Mouse (Mus musculus): ENCODE data around the gene Agap1.
A peak's percentile ranks its signal among the peaks of the same experiment; 100 is the strongest.

Gene Agap1

GRCm38 (mm10) chr1:89668635-89669034 lies 214.0 kb downstream of the Agap1 start:
- no peak for DNase-seq

DNA sequence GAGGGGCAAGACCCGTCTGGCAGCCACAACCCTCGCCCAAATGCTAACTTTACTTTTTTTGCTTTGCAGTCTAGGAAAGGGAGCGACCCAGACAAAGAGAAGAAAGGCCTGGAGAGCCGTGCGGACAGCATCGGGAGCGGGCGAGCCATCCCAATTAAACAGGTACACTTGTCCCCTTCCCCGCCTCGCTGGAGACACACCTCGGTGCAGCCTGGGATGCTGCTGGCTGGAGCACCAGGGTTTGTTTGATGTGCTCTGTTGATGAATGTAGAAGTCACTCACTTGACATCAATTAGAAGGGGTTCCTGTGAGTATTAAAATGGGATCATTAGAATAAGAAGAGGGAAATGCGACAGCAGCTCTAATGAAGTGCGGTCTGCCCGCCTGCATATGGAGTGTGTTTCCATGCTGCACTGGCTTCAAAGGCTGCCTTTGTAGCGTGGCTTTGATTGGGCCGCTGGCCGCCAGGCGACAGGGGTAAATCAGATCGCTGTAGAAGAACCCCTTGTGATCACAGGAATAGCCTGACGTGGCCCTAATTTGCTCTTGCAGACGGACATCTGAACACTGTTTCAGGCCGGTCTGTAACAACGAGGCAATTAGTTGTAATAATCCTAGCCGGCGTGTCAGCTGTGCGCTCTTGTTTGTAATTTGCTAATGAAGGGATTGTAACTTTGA lies 216.6 kb downstream of the Agap1 start:
- no peak for DNase-seq

- no peak for DNase-seq
Observed at GRCm38 (mm10) chr1:89673071-89673470, 218.5 kb downstream of the Agap1 start.

- DNase-seq: no peak
Observed at GRCm38 (mm10) chr1:89673686-89674085, 219.1 kb downstream of the Agap1 start.

DNA sequence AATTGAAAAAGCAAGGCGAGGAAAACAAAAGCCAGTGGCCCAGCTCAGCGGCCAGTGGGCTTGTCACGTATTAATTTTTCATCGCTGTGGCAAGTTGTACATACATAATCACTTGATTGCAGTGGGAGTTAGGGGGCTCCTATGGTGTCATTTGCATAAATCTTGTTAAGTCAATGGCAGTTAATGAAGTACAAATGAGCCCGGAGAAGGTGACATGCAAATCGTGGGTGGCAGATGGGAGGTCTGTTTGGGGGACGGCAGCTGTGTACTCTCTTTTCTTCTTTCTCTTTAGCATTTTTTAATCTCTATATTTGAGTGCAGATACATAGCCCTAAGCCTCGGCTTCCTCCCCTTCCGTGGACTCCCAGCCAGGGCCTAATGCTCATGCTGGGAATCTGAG lies 220.1 kb downstream of the Agap1 start:
- DNase-seq: no peak

DNA sequence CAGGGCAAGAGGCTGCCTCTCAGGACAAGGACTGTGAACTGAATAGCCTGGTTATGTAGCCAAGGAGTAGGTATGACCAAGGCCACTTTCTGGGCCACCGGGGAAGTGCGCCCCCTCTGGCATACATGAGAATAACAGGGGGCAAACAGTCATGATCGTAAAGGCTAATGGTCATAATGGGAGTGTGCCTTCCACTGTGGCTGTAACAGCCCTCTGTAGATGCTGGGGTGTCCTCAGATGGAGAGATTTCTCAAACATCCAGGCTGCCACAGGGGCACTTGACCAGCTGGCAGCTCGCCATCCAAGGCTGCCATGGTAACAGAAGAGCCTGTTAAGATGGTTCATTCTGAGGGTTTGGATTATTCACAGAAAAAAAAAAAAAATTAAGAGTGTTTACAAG lies 221.8 kb downstream of the Agap1 start:
- peak; percentile 51 for DNase-seq

DNA sequence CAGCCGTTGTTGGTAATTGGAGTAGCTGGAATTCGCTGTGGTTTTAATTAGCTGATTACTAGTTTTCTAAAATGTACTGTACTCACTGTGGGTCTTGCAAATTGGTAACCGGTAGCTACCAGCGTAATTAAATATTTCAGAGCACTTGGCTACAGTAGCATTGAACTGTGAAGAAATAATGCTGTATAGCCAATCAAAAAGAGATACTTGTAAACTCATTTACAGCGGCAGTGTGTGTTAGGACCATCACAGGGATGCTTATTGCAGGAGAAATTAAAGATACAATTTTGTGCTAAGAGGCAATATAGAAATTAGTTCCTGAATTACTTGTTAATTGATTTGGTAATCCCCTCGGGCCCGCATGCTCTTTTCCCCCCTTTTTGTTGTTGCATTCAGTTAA lies 226.1 kb downstream of the Agap1 start:
- no peak for DNase-seq

DNA sequence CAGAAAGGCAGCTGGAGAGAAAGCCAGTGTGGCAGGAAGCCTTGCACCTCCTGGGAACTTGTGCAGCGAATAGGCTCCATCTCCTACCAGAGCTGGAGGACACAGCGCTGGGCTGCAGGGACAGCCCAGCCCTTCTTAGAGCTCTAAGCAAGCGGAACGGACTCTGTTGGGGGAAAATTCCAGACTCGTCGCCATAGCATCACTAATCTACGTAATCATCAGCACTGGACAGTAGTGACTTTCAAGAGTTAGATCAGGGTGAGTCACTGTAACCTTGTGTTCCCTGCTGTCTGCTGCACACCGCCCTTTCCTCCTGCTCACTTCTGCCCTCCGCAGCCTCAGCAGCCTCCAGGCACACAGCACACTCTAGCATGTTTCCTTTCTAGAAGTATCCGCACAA lies 234.3 kb downstream of the Agap1 start:
- DNase-seq: no peak

- no peak for DNase-seq
Observed at GRCm38 (mm10) chr1:89689544-89690212, 235.1 kb downstream of the Agap1 start.

- no peak for DNase-seq
Observed at GRCm38 (mm10) chr1:89691096-89691495, 236.5 kb downstream of the Agap1 start.

DNA sequence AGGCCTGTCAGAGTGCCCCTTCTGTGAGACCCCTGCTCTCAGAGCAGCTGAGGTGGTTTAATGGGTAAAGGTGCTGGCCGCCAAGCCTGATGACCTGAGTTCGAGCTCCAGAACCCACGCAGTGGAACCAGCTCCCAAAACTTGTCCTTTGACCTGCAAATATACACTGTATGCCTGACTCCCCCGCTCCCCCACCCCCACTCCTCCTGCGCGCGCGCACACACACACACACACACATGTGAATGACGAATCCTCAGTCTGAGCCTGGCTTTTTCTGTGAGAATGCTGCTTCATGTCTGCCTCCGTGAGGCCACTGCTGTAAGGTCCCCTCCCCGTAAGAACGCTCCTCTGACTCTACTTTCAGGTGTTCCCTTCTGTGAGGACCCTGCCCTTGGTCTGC lies 237.8 kb downstream of the Agap1 start:
- no peak for DNase-seq

DNA sequence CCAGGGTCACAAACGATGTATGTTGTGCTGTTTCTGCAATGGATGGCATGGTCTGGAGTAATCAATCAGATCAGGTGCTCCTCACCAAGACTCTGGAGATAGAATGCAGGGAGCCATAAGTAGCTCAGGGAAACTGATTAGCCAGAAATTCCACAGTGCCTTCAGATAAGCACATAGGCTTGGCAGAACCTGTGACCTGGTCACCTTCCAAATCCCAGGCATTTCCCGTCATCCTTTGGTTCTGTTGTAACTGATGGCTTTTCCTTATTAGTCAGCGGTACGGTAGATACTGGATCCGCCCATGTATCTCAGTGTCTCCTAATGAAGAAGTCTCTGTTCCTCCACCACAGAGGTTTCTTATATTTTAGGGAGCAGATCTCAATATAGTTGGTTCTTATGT lies 240.3 kb downstream of the Agap1 start:
- no peak for DNase-seq

DNA sequence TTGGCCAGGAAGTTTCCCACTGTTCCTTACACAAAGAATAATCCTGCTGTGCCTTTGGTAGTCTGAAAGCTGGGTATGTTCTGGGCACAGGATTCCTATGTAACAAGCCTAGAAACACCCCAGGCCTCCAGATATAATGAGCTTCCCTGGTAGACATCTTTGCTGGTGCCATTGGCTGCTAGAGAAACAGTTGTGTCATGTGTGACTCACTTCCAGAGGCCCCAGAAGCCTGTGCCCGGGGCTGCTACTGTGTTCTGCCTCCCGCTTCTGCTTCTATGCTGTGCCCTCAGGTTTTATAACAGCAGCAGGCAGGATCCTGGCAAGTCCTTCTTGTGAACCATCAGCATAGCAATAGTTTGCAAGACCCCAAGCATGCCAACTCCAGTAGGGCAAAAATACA lies 242.6 kb downstream of the Agap1 start:
- no peak for DNase-seq

DNA sequence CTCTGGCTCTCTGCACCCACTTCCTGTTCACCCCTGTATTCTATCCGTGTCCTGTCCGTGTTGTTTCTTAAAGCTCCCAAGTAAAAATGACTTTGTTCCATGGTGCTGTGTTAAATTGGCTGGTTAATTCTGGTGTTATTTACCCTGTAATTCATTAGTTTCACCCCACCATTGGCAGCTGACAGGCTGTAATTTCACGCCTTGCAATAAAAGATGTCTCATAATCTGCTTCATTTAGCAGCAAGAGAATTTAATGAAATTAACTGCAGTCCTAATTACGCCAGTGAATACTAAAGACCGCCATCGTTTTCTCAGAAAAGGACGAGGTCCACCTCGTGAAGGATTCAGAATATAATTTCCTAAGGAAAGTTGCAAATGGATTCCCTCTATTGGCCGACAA lies 245.6 kb downstream of the Agap1 start:
- no peak for DNase-seq

DNA sequence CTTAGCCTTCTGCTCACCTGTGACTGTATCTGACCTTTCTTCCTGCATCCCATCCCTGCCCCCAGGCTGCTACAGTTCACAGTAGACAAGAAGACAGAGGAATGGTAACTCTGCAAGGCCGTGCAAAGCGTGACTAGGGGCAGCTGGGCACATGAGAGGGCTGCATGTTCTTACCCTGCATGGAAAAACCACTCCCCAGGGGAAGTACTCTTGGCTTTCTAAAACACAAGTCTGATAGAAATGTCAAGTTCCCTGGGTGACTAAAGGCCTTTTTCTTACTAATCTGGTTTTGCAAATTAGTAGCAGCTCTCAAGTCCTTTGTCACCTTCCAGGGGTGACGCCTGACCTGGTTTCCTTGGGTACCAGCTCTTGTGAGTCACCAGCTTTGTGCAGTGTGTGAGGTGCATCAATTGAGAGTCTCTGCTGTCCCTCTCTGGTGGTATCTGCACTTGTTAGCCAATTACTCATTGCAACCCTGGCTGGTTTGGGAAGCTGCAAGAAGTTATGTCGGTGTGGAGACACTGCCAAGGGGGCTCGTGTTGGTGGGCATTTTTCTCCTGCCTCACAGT lies 246.6 kb downstream of the Agap1 start:
- no peak for DNase-seq

GRCm38 (mm10) chr1:89703294-89703693 lies 248.7 kb downstream of the Agap1 start:
- no peak for DNase-seq

- no peak for DNase-seq
Observed at GRCm38 (mm10) chr1:89705670-89706069, 251.1 kb downstream of the Agap1 start.

- DNase-seq: no peak
Observed at GRCm38 (mm10) chr1:89706862-89707261, 252.3 kb downstream of the Agap1 start.

DNA sequence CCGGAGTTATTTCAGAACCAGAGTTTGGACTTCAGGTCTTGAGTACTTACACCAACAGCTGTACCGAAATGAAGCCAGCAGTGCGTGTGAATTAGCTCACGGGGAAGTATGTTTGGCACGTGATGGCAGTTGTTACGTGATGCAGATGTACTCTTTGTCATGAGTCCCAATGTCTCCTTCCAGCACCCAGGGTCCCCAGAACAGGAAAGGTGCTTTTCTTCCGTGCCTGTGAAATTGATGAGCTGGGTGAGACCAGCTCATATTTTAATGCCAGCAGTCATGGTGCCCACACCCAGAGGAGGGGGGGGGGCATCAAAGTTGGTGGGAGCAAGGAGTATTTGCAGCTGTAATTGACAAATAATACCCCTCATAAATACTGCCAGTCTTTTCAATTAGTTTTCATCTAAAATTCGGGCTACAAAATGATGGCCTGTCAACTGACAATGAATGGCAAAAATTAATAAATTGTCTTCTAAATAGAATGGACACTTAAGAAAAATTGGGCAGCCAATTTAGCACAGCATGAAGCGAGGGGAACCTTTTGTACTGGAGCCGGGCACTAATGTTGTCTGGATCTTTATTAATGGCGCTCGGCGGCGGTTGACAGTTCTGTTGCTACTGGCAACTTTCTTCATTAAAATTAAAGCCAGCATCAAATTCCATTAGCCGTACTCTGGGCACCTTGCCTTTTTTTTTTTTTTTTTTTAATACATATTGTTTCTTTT lies 253.3 kb downstream of the Agap1 start:
- no peak for DNase-seq

- no peak for DNase-seq
Observed at GRCm38 (mm10) chr1:89709824-89710223, 255.2 kb downstream of the Agap1 start.

- DNase-seq: no peak
Observed at GRCm38 (mm10) chr1:89713681-89714080, 259.1 kb downstream of the Agap1 start.

DNA sequence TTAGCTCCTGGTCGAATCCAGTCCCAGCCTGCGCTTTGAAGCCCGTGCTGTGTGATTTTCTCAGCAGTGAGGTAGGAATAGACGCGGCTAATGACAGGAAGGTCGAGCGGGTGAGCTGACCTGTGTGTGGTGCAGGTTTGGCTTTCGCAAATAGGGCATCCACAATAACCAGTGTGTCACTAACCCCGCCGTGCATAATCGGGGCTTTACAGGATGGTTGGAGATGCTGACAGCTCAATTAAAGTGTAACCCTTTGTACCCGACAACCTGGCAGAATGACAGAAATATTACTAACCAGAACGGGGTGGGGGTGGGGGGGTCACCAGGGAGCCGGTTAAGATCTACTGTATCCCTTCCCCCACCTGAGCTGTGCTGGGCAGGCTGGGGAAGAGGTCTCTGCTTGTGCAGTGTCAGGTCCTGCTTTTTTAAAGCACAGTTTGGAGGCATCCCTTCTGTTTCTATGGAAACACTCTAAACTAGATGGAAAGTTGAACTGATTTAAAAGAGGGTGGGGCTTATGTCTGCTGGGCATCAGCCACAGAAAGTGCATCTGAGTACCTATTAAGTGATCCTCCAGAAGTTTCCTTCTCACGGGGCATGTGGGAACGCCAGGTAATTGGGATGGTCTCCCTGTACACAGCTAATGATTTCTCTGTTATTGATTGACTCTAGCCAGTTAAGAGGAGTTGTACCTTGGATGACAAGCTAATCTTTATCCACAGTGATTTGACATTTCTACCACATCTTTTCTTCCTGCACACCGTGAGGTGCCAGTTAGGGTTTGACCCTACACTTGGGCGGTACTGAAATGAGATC lies 259.8 kb downstream of the Agap1 start:
- no peak for DNase-seq

DNA sequence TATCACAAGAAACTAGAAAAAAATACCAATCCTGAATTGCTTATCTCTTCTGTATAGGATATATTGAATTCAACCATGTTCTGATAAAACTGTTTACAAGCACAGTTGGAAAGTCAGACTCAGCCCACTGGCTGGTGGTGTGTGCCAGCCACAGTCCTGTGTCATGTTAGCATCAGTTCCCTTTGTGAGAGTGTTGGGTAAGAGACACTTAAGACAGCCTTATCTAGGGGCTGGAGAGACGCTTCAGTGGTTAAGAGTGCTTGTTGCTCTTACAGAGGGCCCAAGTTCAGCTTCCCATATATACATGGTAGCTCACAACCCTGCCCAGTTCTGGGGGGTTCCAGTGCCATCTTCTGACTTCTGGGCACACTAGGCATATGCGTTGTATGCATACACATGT lies 261.6 kb downstream of the Agap1 start:
- DNase-seq: no peak

Data from lung, postnatal 10 days (tissue).